16 mouse cellular contexts compared by ENCODE assay signal in genomic region chr8:92349898-92350486, GRCm38 (mm10). TPM values are rescaled to one million over a fixed set of nuclear protein-coding genes. Genes with fewer than 3 reads are reported as not detected.
A peak's percentile ranks its signal among the peaks of the same experiment; 100 is the strongest.
DNase-seq lines count a peak whose midpoint lies in the region; ATAC-seq and TF ChIP-seq lines count a peak whose summit lies in the region.
"Had no signal": no experiment of that assay in that cellular context is flagged by ENCODE, and none has a peak within 500 bp of the region (broad histone marks: within the 10 kb centered on the region; RNA-seq: fewer than 3 reads in every experiment).

No protein-coding gene starts in this region.

- H3K27me3 ChIP-seq in hindbrain, embryonic 13.5 days = peaks cover 9% of the 10 kb centered on the region; the same call in 1 of the 2 replicates
- H3K27me3 ChIP-seq in hindbrain, postnatal 0 days (ENCODE audit: insufficient read depth, low read length) = no peaks in the 10 kb centered on the region
- peaks cover 6% of the 10 kb centered on the region for H3K27me3 ChIP-seq in midbrain, embryonic 12.5 days
- H3K27me3 ChIP-seq in midbrain, embryonic 11.5 days (ENCODE audit: control insufficient read depth, insufficient read depth, low read length) = no peaks in the 10 kb centered on the region
- 0 out of 2 replicates have a peak, but pooled peaks cover 4% of the 10 kb centered on the region for H3K27me3 ChIP-seq in heart, embryonic 12.5 days (replicated peaks)
- H3K27me3 ChIP-seq in midbrain, embryonic 15.5 days (replicated peaks) = no peaks in the 10 kb centered on the region
- H3K27me3 ChIP-seq: embryonic facial prominence, embryonic 12.5 days had no signal

- H3K9ac ChIP-seq in hindbrain, embryonic 13.5 days = no peak overlapping the region
- H3K9ac ChIP-seq in hindbrain, postnatal 0 days (replicated peaks; ENCODE audit: low read length) = no peak overlapping the region
- H3K9ac ChIP-seq in midbrain, embryonic 12.5 days (replicated peaks) = 0 out of 2 replicates have a peak overlapping the region, but pooled peaks have one; percentile 11
- H3K9ac ChIP-seq in midbrain, embryonic 11.5 days (ENCODE audit: low read length) = no peak overlapping the region
- H3K9ac ChIP-seq in heart, embryonic 12.5 days = no peak overlapping the region
- H3K9ac ChIP-seq in midbrain, embryonic 15.5 days = no peak overlapping the region
- H3K9ac ChIP-seq: embryonic facial prominence, embryonic 12.5 days had no signal

- H3K27ac ChIP-seq in hindbrain, embryonic 13.5 days = no peak overlapping the region; the same call in 1 of the 2 replicates
- H3K27ac ChIP-seq in hindbrain, postnatal 0 days = no peak overlapping the region
- no peak overlapping the region for H3K27ac ChIP-seq in midbrain, embryonic 12.5 days (replicated peaks)
- no peak overlapping the region for H3K27ac ChIP-seq in midbrain, embryonic 11.5 days (ENCODE audit: low read depth, low read length)
- peak overlapping the region; percentile 52; the same call in 1 of the 2 replicates for H3K27ac ChIP-seq in heart, embryonic 12.5 days (ENCODE audit: poor library complexity, severe bottlenecking)
- H3K27ac ChIP-seq in midbrain, embryonic 15.5 days = no peak overlapping the region
- H3K27ac ChIP-seq: embryonic facial prominence, embryonic 12.5 days; forebrain, embryonic 10.5 days had no signal

- no peaks in the 10 kb centered on the region for H3K9me3 ChIP-seq in hindbrain, embryonic 13.5 days
- no peaks in the 10 kb centered on the region for H3K9me3 ChIP-seq in hindbrain, postnatal 0 days (ENCODE audit: low read length)
- H3K9me3 ChIP-seq in midbrain, embryonic 12.5 days = no peaks in the 10 kb centered on the region
- no peaks in the 10 kb centered on the region for H3K9me3 ChIP-seq in midbrain, embryonic 11.5 days (ENCODE audit: control insufficient read depth, low read length)
- no peaks in the 10 kb centered on the region for H3K9me3 ChIP-seq in heart, embryonic 12.5 days (replicated peaks)
- H3K9me3 ChIP-seq in midbrain, embryonic 15.5 days = no peaks in the 10 kb centered on the region
- H3K9me3 ChIP-seq: embryonic facial prominence, embryonic 12.5 days; forebrain, embryonic 10.5 days; G1E had no signal

- no peaks in the 10 kb centered on the region for H3K36me3 ChIP-seq in hindbrain, embryonic 13.5 days
- H3K36me3 ChIP-seq in hindbrain, postnatal 0 days (ENCODE audit: insufficient read depth, low read length) = no peaks in the 10 kb centered on the region
- H3K36me3 ChIP-seq in midbrain, embryonic 12.5 days = peaks cover 19% of the 10 kb centered on the region; the same call in 1 of the 2 replicates
- H3K36me3 ChIP-seq in midbrain, embryonic 11.5 days (ENCODE audit: control insufficient read depth, insufficient read depth, low read length) = peaks cover 4% of the 10 kb centered on the region; the same call in 1 of the 2 replicates
- no peaks in the 10 kb centered on the region for H3K36me3 ChIP-seq in heart, embryonic 12.5 days
- H3K36me3 ChIP-seq in midbrain, embryonic 15.5 days (replicated peaks) = 0 out of 2 replicates have a peak, but pooled peaks cover 4% of the 10 kb centered on the region
- H3K36me3 ChIP-seq: forebrain, embryonic 10.5 days had no signal

- H3K4me1 ChIP-seq in hindbrain, embryonic 13.5 days (replicated peaks) = peaks cover 27% of the 10 kb centered on the region
- H3K4me1 ChIP-seq in hindbrain, postnatal 0 days (ENCODE audit: insufficient read depth, low read length) = no peaks in the 10 kb centered on the region
- H3K4me1 ChIP-seq in midbrain, embryonic 12.5 days = peaks cover 22% of the 10 kb centered on the region; the same call in 1 of the 2 replicates
- H3K4me1 ChIP-seq in midbrain, embryonic 11.5 days (ENCODE audit: control insufficient read depth, insufficient read depth, low read length) = peaks cover 21% of the 10 kb centered on the region
- peaks cover 28% of the 10 kb centered on the region for H3K4me1 ChIP-seq in heart, embryonic 12.5 days (replicated peaks)
- H3K4me1 ChIP-seq in midbrain, embryonic 15.5 days = peaks cover 22% of the 10 kb centered on the region

- no peak overlapping the region for H3K4me3 ChIP-seq in hindbrain, embryonic 13.5 days
- no peak overlapping the region for H3K4me3 ChIP-seq in hindbrain, postnatal 0 days (ENCODE audit: low read length)
- H3K4me3 ChIP-seq in midbrain, embryonic 12.5 days = no peak overlapping the region
- no peak overlapping the region for H3K4me3 ChIP-seq in midbrain, embryonic 11.5 days (ENCODE audit: low read depth, low read length)
- H3K4me3 ChIP-seq in heart, embryonic 12.5 days = no peak overlapping the region
- H3K4me3 ChIP-seq in midbrain, embryonic 15.5 days = no peak overlapping the region
- H3K4me3 ChIP-seq: embryonic facial prominence, embryonic 12.5 days; forebrain, embryonic 10.5 days had no signal

- H3K4me2 ChIP-seq in hindbrain, embryonic 13.5 days = peak overlapping the region; percentile 34
- no peak overlapping the region for H3K4me2 ChIP-seq in hindbrain, postnatal 0 days (ENCODE audit: low read depth, low read length)
- H3K4me2 ChIP-seq in midbrain, embryonic 12.5 days (replicated peaks) = 0 out of 2 replicates have a peak overlapping the region, but pooled peaks have one; percentile 6
- no peak overlapping the region for H3K4me2 ChIP-seq in midbrain, embryonic 11.5 days
- peak overlapping the region; percentile 2; the same call in 1 of the 2 replicates for H3K4me2 ChIP-seq in heart, embryonic 12.5 days
- peak overlapping the region; percentile 12; the same call in 1 of the 2 replicates for H3K4me2 ChIP-seq in midbrain, embryonic 15.5 days
- H3K4me2 ChIP-seq: embryonic facial prominence, embryonic 12.5 days had no signal

- no peak for ATAC-seq in hindbrain, embryonic 13.5 days (ENCODE audit: low FRiP score)
- no peak for ATAC-seq in hindbrain, postnatal 0 days
- ATAC-seq in midbrain, embryonic 12.5 days (ENCODE audit: low FRiP score, low read depth) = no peak
- no peak for ATAC-seq in midbrain, embryonic 11.5 days (ENCODE audit: low FRiP score)
- no peak for ATAC-seq in heart, embryonic 12.5 days (ENCODE audit: insufficient number of reproducible peaks, low FRiP score)
- no peak for ATAC-seq in midbrain, embryonic 15.5 days (replicated peaks)

- 78% methylated on average over 11 of the region's 11 CpGs for WGBS in hindbrain, embryonic 13.5 days
- WGBS in hindbrain, postnatal 0 days = 82% methylated on average over 11 of the region's 11 CpGs
- 76% methylated on average over 11 of the region's 11 CpGs for WGBS in midbrain, embryonic 12.5 days
- WGBS in midbrain, embryonic 11.5 days = 82% methylated on average over 11 of the region's 11 CpGs
- 65% methylated on average over 11 of the region's 11 CpGs for WGBS in heart, embryonic 12.5 days
- 83% methylated on average over 11 of the region's 11 CpGs for WGBS in midbrain, embryonic 15.5 days

- no peak for DNase-seq in hindbrain, postnatal 0 days (ENCODE audit: low spot score)
- no peak for DNase-seq in midbrain, embryonic 11.5 days (ENCODE audit: low spot score, missing footprints)
- DNase-seq in layer of hippocampus, postnatal 36 days = no peak
- DNase-seq: cerebellum, adult 11-12 months; lung, postnatal 36 days; thymus, postnatal 25 days had no signal

- TF ChIP-seq CTCF in hindbrain, postnatal 0 days (IDR thresholded peaks at IDR 0.05; ENCODE audit: low read depth) = no peak

RNA-seq across cellular contexts. Expression of gene Irx5, which starts 7.4 kb away (rescaled TPM):
- polyA plus RNA-seq in hindbrain, embryonic 13.5 days (2015; fragmentation: Nextera tagmentation; extraction: Ambion mirVana) = 15.4 and 18.4 TPM in 2 replicates
- total RNA-seq in hindbrain, postnatal 0 days (2014; rRNA removed) = 18.3 and 22.1 TPM in 2 replicates
- 11.6 and 13.9 TPM in 2 replicates for polyA plus RNA-seq in hindbrain, postnatal 0 days (2015; fragmentation: Nextera tagmentation; extraction: Ambion mirVana)
- polyA plus RNA-seq in midbrain, embryonic 12.5 days (2016; fragmentation: Nextera tagmentation; extraction: Ambion mirVana) = 56.5 and 58.1 TPM in 2 replicates
- polyA plus RNA-seq in midbrain, embryonic 11.5 days (2014; fragmentation: Nextera tagmentation; extraction: Ambion mirVana) = 40.5 and 43.2 TPM in 2 replicates
- polyA plus RNA-seq in heart, embryonic 12.5 days (2016; fragmentation: Nextera tagmentation; extraction: Ambion mirVana) = 14.3 and 16.4 TPM in 2 replicates
- polyA plus RNA-seq in midbrain, embryonic 15.5 days (2015; fragmentation: Nextera tagmentation; extraction: Ambion mirVana) = 24.3 and 30.0 TPM in 2 replicates
- under 1 TPM in 1 of 2 experiments, not detected in 1; 0.12 TPM for total RNA-seq in layer of hippocampus, postnatal 36 days (2021)
- total RNA-seq: granulocyte monocyte progenitor cell, adult 5-6 weeks; monocyte, adult 5-6 weeks had no signal
- polyA plus RNA-seq: intestine, embryonic 14.5 days had no signal

Comparison
In these comparisons a context has a peak if more than half of its experiments do, and no peak if none do; other contexts are left out.
1. H3K4me2 ChIP-seq: peak in hindbrain, embryonic 13.5 days (single experiment), midbrain, embryonic 12.5 days (single experiment), heart, embryonic 12.5 days (single experiment) and midbrain, embryonic 15.5 days (single experiment); none in hindbrain, postnatal 0 days (single experiment) and midbrain, embryonic 11.5 days (single experiment).